Comparison of ENCODE assay signal across 8 mouse cellular contexts in genomic region chr4:99182660-99183431, GRCm38 (mm10). TPM values are rescaled to one million over a fixed set of nuclear protein-coding genes. Genes with fewer than 3 reads are reported as not detected.
A peak's percentile ranks its signal among the peaks of the same experiment; 100 is the strongest.
DNase-seq lines count a peak whose midpoint lies in the region; ATAC-seq and TF ChIP-seq lines count a peak whose summit lies in the region.

No protein-coding gene starts in this region.

- H3K27ac ChIP-seq in liver, postnatal 0 days (ENCODE audit: low read depth): no peak overlapping the region
- no peak overlapping the region for H3K27ac ChIP-seq in liver, embryonic 11.5 days (ENCODE audit: low read depth, low read length)
- no peak overlapping the region for H3K27ac ChIP-seq in embryonic facial prominence, embryonic 10.5 days (replicated peaks)
- no peak overlapping the region for H3K27ac ChIP-seq in midbrain, postnatal 0 days (ENCODE audit: low read depth, low read length)

- no peak overlapping the region for H3K4me2 ChIP-seq in liver, postnatal 0 days (ENCODE audit: low read depth, low read length)
- no peak overlapping the region for H3K4me2 ChIP-seq in liver, embryonic 11.5 days
- no peak overlapping the region for H3K4me2 ChIP-seq in midbrain, postnatal 0 days (ENCODE audit: low read depth, low read length, poor library complexity, severe bottlenecking)

- no peaks in the 10 kb centered on the region for H3K36me3 ChIP-seq in liver, postnatal 0 days (replicated peaks; ENCODE audit: insufficient read depth, low read length)
- no peaks in the 10 kb centered on the region for H3K36me3 ChIP-seq in liver, embryonic 11.5 days (ENCODE audit: control insufficient read depth, insufficient read depth, low read length)
- no peaks in the 10 kb centered on the region for H3K36me3 ChIP-seq in embryonic facial prominence, embryonic 10.5 days (replicated peaks)
- no peaks in the 10 kb centered on the region for H3K36me3 ChIP-seq in midbrain, postnatal 0 days (ENCODE audit: insufficient read depth, low read length)

- H3K9me3 ChIP-seq in liver, postnatal 0 days (ENCODE audit: low read length): no peaks in the 10 kb centered on the region
- H3K9me3 ChIP-seq in liver, embryonic 11.5 days (ENCODE audit: control insufficient read depth, low read length): no peaks in the 10 kb centered on the region
- H3K9me3 ChIP-seq in embryonic facial prominence, embryonic 10.5 days: no peaks in the 10 kb centered on the region
- no peaks in the 10 kb centered on the region for H3K9me3 ChIP-seq in midbrain, postnatal 0 days (ENCODE audit: low read length)

- 73% methylated on average over 20 of the region's 20 CpGs for WGBS in liver, postnatal 0 days (ENCODE audit: insufficient replicate concordance)
- 76% methylated on average over 20 of the region's 20 CpGs for WGBS in liver, embryonic 11.5 days
- 78% methylated on average over 20 of the region's 20 CpGs for WGBS in embryonic facial prominence, embryonic 10.5 days
- WGBS in midbrain, postnatal 0 days: 79% methylated on average over 20 of the region's 20 CpGs

- H3K27me3 ChIP-seq in liver, postnatal 0 days (ENCODE audit: insufficient read depth, low read length): no peaks in the 10 kb centered on the region
- no peaks in the 10 kb centered on the region for H3K27me3 ChIP-seq in liver, embryonic 11.5 days (replicated peaks; ENCODE audit: control insufficient read depth, insufficient read depth, low read length)
- H3K27me3 ChIP-seq in embryonic facial prominence, embryonic 10.5 days (replicated peaks; ENCODE audit: low read depth, poor library complexity, severe bottlenecking): no peaks in the 10 kb centered on the region
- H3K27me3 ChIP-seq in midbrain, postnatal 0 days (ENCODE audit: insufficient read depth, low read length): no peaks in the 10 kb centered on the region

- peak; percentile 74 for TF ChIP-seq CTCF in liver, postnatal 0 days (IDR thresholded peaks at IDR 0.05; ENCODE audit: low read depth)
- TF ChIP-seq CTCF in midbrain, postnatal 0 days (IDR thresholded peaks at IDR 0.05): peak; percentile 84

- TF ChIP-seq EP300 in liver, postnatal 0 days (IDR thresholded peaks at IDR 0.05; ENCODE audit: low read depth): no peak

- DNase-seq in cerebellum, adult 9-10 months: peak; percentile 52
- no peak for DNase-seq in cerebellum, postnatal 4 days (ENCODE audit: low spot score in 2 of 2)
- no peak for DNase-seq in liver, postnatal 0 days
- DNase-seq in liver, embryonic 11.5 days (ENCODE audit: low spot score): no peak
- peak; percentile 34 for DNase-seq in embryonic facial prominence, embryonic 10.5 days (ENCODE audit: low spot score)
- DNase-seq in midbrain, postnatal 0 days (ENCODE audit: low spot score): peak; percentile 88
- DNase-seq in right cerebral cortex, postnatal 14 days: no peak
- DNase-seq in kidney, adult 8-10 months: no peak

- no peak overlapping the region for H3K4me3 ChIP-seq in liver, postnatal 0 days (ENCODE audit: low read depth, low read length)
- no peak overlapping the region for H3K4me3 ChIP-seq in liver, embryonic 11.5 days (ENCODE audit: low read depth, low read length)
- no peak overlapping the region for H3K4me3 ChIP-seq in embryonic facial prominence, embryonic 10.5 days
- no peak overlapping the region for H3K4me3 ChIP-seq in midbrain, postnatal 0 days (ENCODE audit: low read depth, low read length)

- H3K9ac ChIP-seq in liver, postnatal 0 days (replicated peaks): no peak overlapping the region
- H3K9ac ChIP-seq in liver, embryonic 11.5 days (ENCODE audit: low read depth, low read length): no peak overlapping the region
- H3K9ac ChIP-seq in midbrain, postnatal 0 days (replicated peaks; ENCODE audit: low read length, poor library complexity, severe bottlenecking): no peak overlapping the region

- ATAC-seq in liver, postnatal 0 days: no peak
- no peak for ATAC-seq in liver, embryonic 11.5 days (replicated peaks; ENCODE audit: low FRiP score)
- no peak for ATAC-seq in midbrain, postnatal 0 days (ENCODE audit: low FRiP score)

- peaks cover 6% of the 10 kb centered on the region for H3K4me1 ChIP-seq in liver, postnatal 0 days (ENCODE audit: insufficient read depth)
- no peaks in the 10 kb centered on the region for H3K4me1 ChIP-seq in liver, embryonic 11.5 days (replicated peaks; ENCODE audit: control insufficient read depth, insufficient read depth, low read length)
- H3K4me1 ChIP-seq in embryonic facial prominence, embryonic 10.5 days: peaks cover 13% of the 10 kb centered on the region
- H3K4me1 ChIP-seq in midbrain, postnatal 0 days (ENCODE audit: insufficient read depth, low read length): no peaks in the 10 kb centered on the region

RNA-seq across cellular contexts. Expression of gene Atg4c, which starts 10.9 kb away (rescaled TPM):
- polyA plus RNA-seq in liver, postnatal 0 days (2015; fragmentation: Nextera tagmentation; extraction: Ambion mirVana): 5.2 and 6.0 TPM in 2 replicates
- 8.7 and 11.7 TPM in 2 replicates for polyA plus RNA-seq in liver, embryonic 11.5 days (2014; fragmentation: Nextera tagmentation; extraction: Ambion mirVana)
- polyA plus RNA-seq in embryonic facial prominence, embryonic 10.5 days (2016; fragmentation: Nextera tagmentation; extraction: Ambion mirVana): 12.7 and 15.0 TPM in 2 replicates
- 8.7 and 13.9 TPM in 2 replicates for total RNA-seq in midbrain, postnatal 0 days (2014; rRNA removed)
- 15.8 and 16.0 TPM in 2 replicates for polyA plus RNA-seq in midbrain, postnatal 0 days (2015; fragmentation: Nextera tagmentation; extraction: Ambion mirVana)

Comparison
In these comparisons a context has a peak if more than half of its experiments do, and no peak if none do; other contexts are left out.
1. DNase-seq: peak in cerebellum, adult 9-10 months (single experiment), embryonic facial prominence, embryonic 10.5 days (single experiment) and midbrain, postnatal 0 days (single experiment); none in cerebellum, postnatal 4 days (0 of 2), liver, postnatal 0 days (single experiment), liver, embryonic 11.5 days (single experiment), right cerebral cortex, postnatal 14 days (single experiment) and kidney, adult 8-10 months (0 of 2).